Mouse (Mus musculus): Measurements from ENCODE around the gene Tbc1d32.

GRCm38 (mm10) chr10:56106996-56107334 lies 121.5 kb downstream of the Tbc1d32 start:
- TF ChIP-seq CTCF (IDR thresholded peaks at IDR 0.05; ENCODE audit: low read depth, low read length) (no peak), POLR2A (IDR thresholded peaks at IDR 0.05; ENCODE audit: borderline replicate concordance, low read depth, low read length) (no peak)
